Mouse (Mus musculus): ENCODE results near the gene Cenpm. TPM values are rescaled to one million over a fixed set of nuclear protein-coding genes. Genes with fewer than 3 reads are reported as not detected.

Gene Cenpm
- polyA plus RNA-seq (2017; shearing (Covaris generic)), result 5.3 TPM

DNA sequence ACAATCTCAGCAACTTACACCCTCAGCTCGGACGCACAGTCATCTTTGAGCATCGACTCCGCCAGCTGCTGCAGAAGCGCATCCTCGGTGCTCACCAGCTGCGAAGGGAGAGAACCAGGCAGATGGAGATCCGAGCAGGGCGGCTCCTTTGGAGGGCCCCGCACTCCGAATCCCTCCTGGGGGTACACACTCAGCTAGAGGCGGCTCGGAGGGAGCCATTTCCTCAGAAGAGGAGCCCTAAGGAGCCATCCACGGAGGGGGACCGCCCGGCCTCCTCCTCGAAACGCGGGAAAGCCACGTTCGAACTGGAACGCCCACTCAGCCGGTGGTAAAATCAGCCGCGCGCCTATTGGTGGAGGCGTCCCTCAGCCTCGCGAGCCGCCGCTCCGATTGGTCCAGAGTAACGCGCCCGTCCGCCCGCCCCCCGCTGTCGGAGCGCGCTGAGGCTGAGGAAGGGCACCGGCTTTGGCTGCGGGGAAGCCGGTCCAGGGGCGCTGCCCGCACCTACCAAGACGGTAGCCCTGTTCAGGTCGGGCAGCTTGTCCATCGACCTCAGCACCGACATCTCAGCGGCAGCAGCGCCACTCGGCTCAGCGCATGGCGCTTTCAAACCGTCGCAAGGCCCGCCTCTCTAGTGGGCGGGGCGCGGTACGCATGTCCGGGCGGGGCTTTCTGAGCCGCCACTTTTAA lies at the start of gene Cenpm:
Gene Cenpm, minus strand, starts transcription at position 634 of the 690 bp plus-strand sequence.

DNA sequence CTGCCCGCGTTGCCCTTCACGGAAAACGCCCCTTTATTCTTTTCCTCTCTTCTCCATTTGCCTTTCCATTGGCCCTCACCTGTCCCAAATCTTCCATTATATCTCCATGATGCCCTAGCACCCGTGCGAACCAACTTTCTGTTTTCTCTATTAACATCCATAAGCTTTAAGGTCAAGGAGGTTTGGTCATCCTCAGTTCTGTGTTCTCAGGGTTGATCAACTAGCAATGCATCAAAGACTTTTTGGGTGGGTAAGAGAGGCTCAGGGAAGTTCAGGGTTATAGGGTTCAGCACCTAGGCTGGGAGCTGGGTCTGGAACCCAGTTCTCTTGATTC lies 30.0 kb upstream of the Cenpm start, which contains the start of gene Sept3:
Gene Sept3, plus strand, starts transcription at position 301 of the 334 bp plus-strand sequence.

DNA sequence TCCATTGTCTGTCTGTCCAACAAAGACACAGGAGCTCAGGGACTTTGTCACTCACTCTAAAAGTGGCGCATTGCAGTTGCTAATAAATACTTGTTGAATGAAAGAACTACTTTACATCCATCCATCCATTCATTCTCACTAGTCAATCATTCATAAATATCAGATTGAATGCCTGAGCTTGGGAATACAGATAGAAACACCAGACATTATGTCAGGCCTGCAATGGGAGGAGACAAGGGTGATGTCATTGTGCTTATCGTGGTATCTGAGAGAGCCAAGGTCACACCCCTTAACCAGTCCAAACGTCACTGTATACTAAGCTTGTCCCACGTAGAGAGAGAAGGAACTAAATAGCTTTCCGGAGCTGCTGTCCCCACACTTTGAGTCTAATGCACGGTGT lies 7.5 kb upstream of the Cenpm start, which contains the start of gene 1500009C09Rik:
Gene 1500009C09Rik, plus strand, starts transcription at position 301 of the 400 bp plus-strand sequence.

DNA sequence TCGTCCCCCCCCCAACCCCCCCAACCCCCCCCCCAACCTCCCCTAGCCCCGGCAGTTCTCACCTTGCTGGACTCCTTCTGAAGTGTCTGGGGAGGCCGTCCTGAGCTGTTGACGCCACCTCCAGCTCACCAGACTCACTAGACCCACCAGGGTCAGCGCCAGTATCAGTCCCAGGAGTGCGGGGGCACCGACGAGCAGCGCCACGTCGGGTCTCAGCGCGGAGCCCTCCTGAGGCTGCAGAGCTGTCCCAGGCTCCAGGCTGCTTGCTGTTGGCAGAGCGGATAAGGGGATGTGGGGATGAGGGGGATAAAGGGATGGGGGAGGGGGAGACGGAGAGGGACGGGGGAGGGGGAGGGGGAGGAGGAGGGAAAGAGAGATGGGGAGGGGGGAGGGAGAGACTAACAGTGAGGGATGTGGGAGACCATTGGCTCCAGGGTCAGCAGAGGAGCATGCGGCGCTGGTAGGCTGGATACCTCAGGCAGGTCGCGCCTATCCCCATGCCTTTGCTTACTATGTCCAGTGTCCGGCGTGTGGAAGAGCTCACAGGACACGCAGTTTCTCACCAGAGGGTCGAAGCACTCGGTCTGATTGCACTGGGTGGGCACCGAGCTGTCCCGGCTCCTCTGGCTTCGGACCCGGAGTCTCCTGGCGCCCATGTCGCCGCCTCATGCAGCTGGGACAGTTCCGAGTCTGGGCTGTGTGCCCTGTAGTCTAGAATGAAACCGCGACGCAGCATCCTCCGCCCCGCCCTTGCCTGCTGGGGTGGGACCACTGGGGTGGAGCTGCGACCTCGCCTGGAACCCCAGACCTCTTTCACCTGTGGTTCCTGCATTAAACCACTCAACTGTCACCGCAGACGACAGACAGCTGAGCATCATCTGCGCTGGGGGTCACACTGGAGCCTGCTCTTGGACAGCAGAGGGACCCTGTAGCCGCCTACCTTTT lies 20.6 kb downstream of the Cenpm start, which contains the start of gene Tnfrsf13c:
Gene Tnfrsf13c, minus strand, starts transcription at position 713 of the 945 bp plus-strand sequence.

DNA sequence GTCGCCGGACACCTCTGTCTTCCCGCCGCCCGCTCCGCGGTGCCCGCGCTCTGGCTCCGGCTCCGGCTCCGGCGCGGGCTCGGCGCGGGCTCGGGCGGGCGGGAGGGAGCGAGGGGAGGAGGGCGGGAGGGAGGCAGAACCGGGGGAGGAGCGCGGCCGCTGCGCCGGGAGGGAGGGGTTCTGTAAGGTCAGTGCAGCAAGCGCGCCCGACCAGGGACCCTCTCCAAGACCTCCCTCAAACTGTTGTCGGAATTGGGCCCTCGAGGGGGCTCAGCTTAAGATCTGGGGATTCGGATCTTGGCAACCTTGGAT lies 31.8 kb downstream of the Cenpm start, which contains the start of gene Shisa8:
Gene Shisa8, minus strand, starts transcription at position 64 of the 312 bp plus-strand sequence.

Other genes starting within 250 kb of the Cenpm start
- gene Desi1, start 210.9 kb downstream of the Cenpm start, polyA plus RNA-seq (2017; shearing (Covaris generic)), result 34.1 TPM
- gene Snu13, start 197.2 kb downstream of the Cenpm start, polyA plus RNA-seq (2017; shearing (Covaris generic)), result 188 TPM
- not detected for gene 4930407I10Rik, start 185.6 kb downstream of the Cenpm start, polyA plus RNA-seq (2017; shearing (Covaris generic))
- 0.09 TPM for gene Mei1, start 174.8 kb downstream of the Cenpm start, polyA plus RNA-seq (2017; shearing (Covaris generic))
- gene Ccdc134, start 116.8 kb downstream of the Cenpm start, polyA plus RNA-seq (2017; shearing (Covaris generic)), result 32.2 TPM
- 169 TPM for gene Srebf2, start 97.6 kb downstream of the Cenpm start, polyA plus RNA-seq (2017; shearing (Covaris generic))
- gene Shisa8, start 31.9 kb downstream of the Cenpm start, polyA plus RNA-seq (2017; shearing (Covaris generic)), result not detected
- gene Tnfrsf13c, start 20.4 kb downstream of the Cenpm start, polyA plus RNA-seq (2017; shearing (Covaris generic)), result 2.2 TPM
- gene 1500009C09Rik, start 7.6 kb upstream of the Cenpm start, polyA plus RNA-seq (2017; shearing (Covaris generic)), result not detected
- gene Sept3, start 30.1 kb upstream of the Cenpm start, polyA plus RNA-seq (2017; shearing (Covaris generic)), result not detected
- not detected for gene Wbp2nl, start 54.2 kb upstream of the Cenpm start, polyA plus RNA-seq (2017; shearing (Covaris generic))
- 60.5 TPM for gene Naga, start 94.2 kb upstream of the Cenpm start, polyA plus RNA-seq (2017; shearing (Covaris generic))
- gene Pheta2, start 94.2 kb upstream of the Cenpm start, polyA plus RNA-seq (2017; shearing (Covaris generic)), result 5.0 TPM
- gene Smdt1, start 94.2 kb upstream of the Cenpm start, polyA plus RNA-seq (2017; shearing (Covaris generic)), result 231 TPM
- 359 TPM for gene Ndufa6, start 109.6 kb upstream of the Cenpm start, polyA plus RNA-seq (2017; shearing (Covaris generic))
- 7.4 TPM for gene Cyp2d22, start 135.5 kb upstream of the Cenpm start, polyA plus RNA-seq (2017; shearing (Covaris generic))
- gene Cyp2d11, start 149.3 kb upstream of the Cenpm start, polyA plus RNA-seq (2017; shearing (Covaris generic)), result not detected
- gene Cyp2d10, start 162.4 kb upstream of the Cenpm start, polyA plus RNA-seq (2017; shearing (Covaris generic)), result not detected
- gene Cyp2d9, start 188.7 kb upstream of the Cenpm start, polyA plus RNA-seq (2017; shearing (Covaris generic)), result not detected